31 mouse cellular contexts compared by ENCODE assay signal in the genomic region with DNA sequence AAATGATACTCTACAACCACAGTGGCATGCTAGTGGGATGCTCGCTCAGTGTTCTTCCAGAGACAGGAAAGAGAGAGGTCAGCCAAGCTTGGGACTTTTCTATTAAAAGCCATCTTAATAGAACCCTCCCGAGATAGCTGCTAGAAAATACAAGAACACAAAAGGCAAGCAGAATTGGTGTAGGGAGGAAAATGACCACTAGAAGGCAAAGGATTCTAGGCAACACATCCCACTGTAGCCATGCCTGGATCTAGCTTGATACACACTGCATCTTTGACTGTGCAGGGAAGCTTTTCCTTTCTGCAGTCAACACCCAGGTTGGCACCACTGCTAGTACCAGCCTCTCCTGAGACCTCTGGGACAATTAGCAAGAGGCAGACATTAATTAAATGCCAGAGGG.
DNase-seq lines count a peak whose midpoint lies in the region; ATAC-seq and TF ChIP-seq lines count a peak whose summit lies in the region.
"Had no signal": no experiment of that assay in that cellular context is flagged by ENCODE, and none has a peak within 500 bp of the region (broad histone marks: within the 10 kb centered on the region; RNA-seq: fewer than 3 reads in every experiment).

No protein-coding gene starts in this region.

- WGBS in forebrain, postnatal 0 days = 85% methylated on average over 2 of the region's 2 CpGs
- WGBS in forebrain, embryonic 12.5 days = 89% methylated on average over 2 of the region's 2 CpGs
- 71% methylated on average over 2 of the region's 2 CpGs for WGBS in heart, postnatal 0 days
- 73% methylated on average over 2 of the region's 2 CpGs for WGBS in heart, embryonic 11.5 days (ENCODE audit: insufficient replicate concordance)
- 83% methylated on average over 2 of the region's 2 CpGs for WGBS in kidney, postnatal 0 days
- WGBS in kidney, embryonic 14.5 days = 82% methylated on average over 2 of the region's 2 CpGs
- WGBS in midbrain, postnatal 0 days = 92% methylated on average over 2 of the region's 2 CpGs
- 86% methylated on average over 2 of the region's 2 CpGs for WGBS in midbrain, embryonic 10.5 days

- ATAC-seq in forebrain, postnatal 0 days = no peak
- ATAC-seq in forebrain, embryonic 12.5 days (ENCODE audit: low FRiP score) = no peak
- ATAC-seq in heart, postnatal 0 days (ENCODE audit: insufficient read depth, low read depth) = no peak
- ATAC-seq in heart, embryonic 11.5 days (replicated peaks; ENCODE audit: insufficient number of reproducible peaks, low FRiP score, low TSS enrichment) = no peak
- no peak for ATAC-seq in kidney, postnatal 0 days (replicated peaks; ENCODE audit: low FRiP score, low read depth)
- ATAC-seq in kidney, embryonic 14.5 days (ENCODE audit: low FRiP score, low TSS enrichment) = no peak
- ATAC-seq in midbrain, postnatal 0 days (ENCODE audit: low FRiP score) = no peak
- ATAC-seq: forebrain, embryonic 13.5 days; forebrain, embryonic 16.5 days; hindbrain, embryonic 16.5 days; inflammation-experienced regulatory T-cells, adult 6 months; Patski had no signal

- no peak overlapping the region for H3K9ac ChIP-seq in forebrain, postnatal 0 days
- no peak overlapping the region for H3K9ac ChIP-seq in forebrain, embryonic 12.5 days
- H3K9ac ChIP-seq in heart, postnatal 0 days (replicated peaks; ENCODE audit: low read depth, low read length) = no peak overlapping the region
- H3K9ac ChIP-seq in heart, embryonic 11.5 days (ENCODE audit: low read depth, low read length) = no peak overlapping the region
- no peak overlapping the region for H3K9ac ChIP-seq in kidney, postnatal 0 days (ENCODE audit: low read depth, low read length)
- H3K9ac ChIP-seq in kidney, embryonic 14.5 days (ENCODE audit: low read depth, low read length) = no peak overlapping the region
- H3K9ac ChIP-seq in midbrain, postnatal 0 days (replicated peaks; ENCODE audit: low read length, poor library complexity, severe bottlenecking) = no peak overlapping the region
- H3K9ac ChIP-seq: embryonic facial prominence, embryonic 13.5 days; forebrain, embryonic 13.5 days; heart, embryonic 12.5 days; heart, embryonic 15.5 days; hindbrain, embryonic 12.5 days had no signal

- H3K36me3 ChIP-seq in forebrain, postnatal 0 days (ENCODE audit: insufficient read depth) = 0 out of 2 replicates have a peak, but pooled peaks cover 6% of the 10 kb centered on the region
- 0 out of 2 replicates have a peak, but pooled peaks cover 2% of the 10 kb centered on the region for H3K36me3 ChIP-seq in forebrain, embryonic 12.5 days (replicated peaks)
- H3K36me3 ChIP-seq in heart, postnatal 0 days (replicated peaks; ENCODE audit: control insufficient read depth, insufficient read depth, low read length) = peaks cover 13% of the 10 kb centered on the region
- H3K36me3 ChIP-seq in heart, embryonic 11.5 days (ENCODE audit: control insufficient read depth, insufficient read depth, low read length) = peaks cover 9% of the 10 kb centered on the region
- 0 out of 2 replicates have a peak, but pooled peaks cover 4% of the 10 kb centered on the region for H3K36me3 ChIP-seq in kidney, postnatal 0 days (ENCODE audit: insufficient read depth, low read length)
- 0 out of 2 replicates have a peak, but pooled peaks cover 5% of the 10 kb centered on the region for H3K36me3 ChIP-seq in kidney, embryonic 14.5 days (ENCODE audit: control insufficient read depth, insufficient read depth, low read length)
- H3K36me3 ChIP-seq in midbrain, postnatal 0 days (ENCODE audit: insufficient read depth, low read length) = peaks cover 9% of the 10 kb centered on the region; the same call in 1 of the 2 replicates
- H3K36me3 ChIP-seq in midbrain, embryonic 10.5 days = peaks cover 14% of the 10 kb centered on the region; the same call in 1 of the 2 replicates
- H3K36me3 ChIP-seq: G1E had no signal

- no peaks in the 10 kb centered on the region for H3K9me3 ChIP-seq in forebrain, postnatal 0 days (ENCODE audit: low read length)
- no peaks in the 10 kb centered on the region for H3K9me3 ChIP-seq in forebrain, embryonic 12.5 days
- no peaks in the 10 kb centered on the region for H3K9me3 ChIP-seq in heart, postnatal 0 days (replicated peaks; ENCODE audit: control insufficient read depth, low read length)
- H3K9me3 ChIP-seq in heart, embryonic 11.5 days (replicated peaks; ENCODE audit: control insufficient read depth, low read length) = no peaks in the 10 kb centered on the region
- no peaks in the 10 kb centered on the region for H3K9me3 ChIP-seq in kidney, postnatal 0 days (replicated peaks; ENCODE audit: low read length)
- H3K9me3 ChIP-seq in kidney, embryonic 14.5 days (ENCODE audit: control insufficient read depth, low read length) = no peaks in the 10 kb centered on the region
- no peaks in the 10 kb centered on the region for H3K9me3 ChIP-seq in midbrain, postnatal 0 days (ENCODE audit: low read length)
- H3K9me3 ChIP-seq in midbrain, embryonic 10.5 days (replicated peaks) = no peaks in the 10 kb centered on the region
- H3K9me3 ChIP-seq: embryonic facial prominence, embryonic 10.5 days; embryonic facial prominence, embryonic 13.5 days; forebrain, embryonic 13.5 days; G1E; heart, embryonic 12.5 days; heart, embryonic 15.5 days; hindbrain, embryonic 12.5 days had no signal

- DNase-seq in forebrain, postnatal 0 days = no peak
- no peak for DNase-seq in heart, postnatal 0 days (ENCODE audit: low spot score)
- DNase-seq in kidney, postnatal 0 days (ENCODE audit: low spot score) = no peak
- DNase-seq in midbrain, postnatal 0 days (ENCODE audit: low spot score) = no peak
- DNase-seq in midbrain, embryonic 10.5 days (ENCODE audit: low spot score) = no peak
- DNase-seq: adrenal gland, postnatal 10 days; adrenal gland, postnatal 36 days; B cell, adult 2 months; cerebellum, adult 18-20 months; cerebellum, adult 9-10 months; cerebellum, postnatal 25 days; embryo, embryonic 11 days; gastrocnemius, adult 2 months; gastrocnemius, postnatal 14 days; kidney, adult 11 months had no signal

- H3K4me1 ChIP-seq in forebrain, postnatal 0 days (ENCODE audit: insufficient read depth) = no peaks in the 10 kb centered on the region
- H3K4me1 ChIP-seq in forebrain, embryonic 12.5 days = no peaks in the 10 kb centered on the region; the same call in 1 of the 2 replicates
- no peaks in the 10 kb centered on the region for H3K4me1 ChIP-seq in heart, postnatal 0 days (ENCODE audit: control insufficient read depth, insufficient read depth)
- 0 out of 2 replicates have a peak, but pooled peaks cover 3% of the 10 kb centered on the region for H3K4me1 ChIP-seq in heart, embryonic 11.5 days (ENCODE audit: control insufficient read depth, insufficient read depth, low read length)
- H3K4me1 ChIP-seq in kidney, postnatal 0 days (replicated peaks; ENCODE audit: insufficient read depth, low read length) = no peaks in the 10 kb centered on the region
- H3K4me1 ChIP-seq in kidney, embryonic 14.5 days (ENCODE audit: control insufficient read depth, insufficient read depth, low read length) = no peaks in the 10 kb centered on the region
- H3K4me1 ChIP-seq in midbrain, postnatal 0 days (ENCODE audit: insufficient read depth, low read length) = no peaks in the 10 kb centered on the region
- H3K4me1 ChIP-seq in midbrain, embryonic 10.5 days = peaks cover 10% of the 10 kb centered on the region
- H3K4me1 ChIP-seq: embryonic facial prominence, embryonic 13.5 days; forebrain, embryonic 13.5 days; heart, embryonic 12.5 days; heart, embryonic 15.5 days; hindbrain, embryonic 12.5 days had no signal

- H3K27ac ChIP-seq in forebrain, postnatal 0 days (ENCODE audit: low read depth, low read length) = no peak overlapping the region
- no peak overlapping the region for H3K27ac ChIP-seq in forebrain, embryonic 12.5 days
- no peak overlapping the region for H3K27ac ChIP-seq in heart, postnatal 0 days (ENCODE audit: low read depth)
- no peak overlapping the region for H3K27ac ChIP-seq in heart, embryonic 11.5 days (ENCODE audit: low read depth, low read length)
- no peak overlapping the region for H3K27ac ChIP-seq in kidney, postnatal 0 days
- H3K27ac ChIP-seq in kidney, embryonic 14.5 days (ENCODE audit: low read depth, low read length) = no peak overlapping the region
- H3K27ac ChIP-seq in midbrain, postnatal 0 days (ENCODE audit: low read depth, low read length) = no peak overlapping the region
- H3K27ac ChIP-seq in midbrain, embryonic 10.5 days (replicated peaks) = no peak overlapping the region
- H3K27ac ChIP-seq: embryonic facial prominence, embryonic 10.5 days; embryonic facial prominence, embryonic 13.5 days; forebrain, embryonic 13.5 days; gastrocnemius, adult 2 months; heart, embryonic 15.5 days; hindbrain, embryonic 12.5 days had no signal

- TF ChIP-seq CTCF in forebrain, postnatal 0 days (IDR thresholded peaks at IDR 0.05; ENCODE audit: low read depth) = peak; percentile 15; the same call in 1 of the 2 replicates
- peak; percentile 37 for TF ChIP-seq CTCF in heart, postnatal 0 days (IDR thresholded peaks at IDR 0.05; ENCODE audit: low read depth)
- TF ChIP-seq CTCF in kidney, postnatal 0 days (IDR thresholded peaks at IDR 0.05; ENCODE audit: low read depth) = peak; percentile 37; the same call in 1 of the 2 replicates
- TF ChIP-seq CTCF in midbrain, postnatal 0 days (IDR thresholded peaks at IDR 0.05) = peak; percentile 36

- no peaks in the 10 kb centered on the region for H3K27me3 ChIP-seq in forebrain, postnatal 0 days (ENCODE audit: insufficient read depth, low read length)
- no peaks in the 10 kb centered on the region for H3K27me3 ChIP-seq in forebrain, embryonic 12.5 days
- H3K27me3 ChIP-seq in heart, postnatal 0 days (ENCODE audit: control insufficient read depth, insufficient read depth, low read length) = no peaks in the 10 kb centered on the region
- no peaks in the 10 kb centered on the region for H3K27me3 ChIP-seq in heart, embryonic 11.5 days (ENCODE audit: control insufficient read depth, insufficient read depth, low read length)
- H3K27me3 ChIP-seq in kidney, postnatal 0 days (ENCODE audit: insufficient read depth, low read length) = no peaks in the 10 kb centered on the region
- no peaks in the 10 kb centered on the region for H3K27me3 ChIP-seq in kidney, embryonic 14.5 days (ENCODE audit: control insufficient read depth, insufficient read depth, low read length)
- no peaks in the 10 kb centered on the region for H3K27me3 ChIP-seq in midbrain, postnatal 0 days (ENCODE audit: insufficient read depth, low read length)
- no peaks in the 10 kb centered on the region for H3K27me3 ChIP-seq in midbrain, embryonic 10.5 days (ENCODE audit: low read depth, poor library complexity, severe bottlenecking)
- H3K27me3 ChIP-seq: CH12.LX; embryonic facial prominence, embryonic 13.5 days; forebrain, embryonic 13.5 days; heart, embryonic 12.5 days; heart, embryonic 15.5 days; hindbrain, embryonic 12.5 days; Patski had no signal

- no peak overlapping the region for H3K4me3 ChIP-seq in forebrain, postnatal 0 days (ENCODE audit: low read depth, low read length)
- H3K4me3 ChIP-seq in forebrain, embryonic 12.5 days (replicated peaks) = no peak overlapping the region
- no peak overlapping the region for H3K4me3 ChIP-seq in heart, postnatal 0 days (ENCODE audit: low read depth, low read length)
- no peak overlapping the region for H3K4me3 ChIP-seq in heart, embryonic 11.5 days (ENCODE audit: low read depth, low read length)
- no peak overlapping the region for H3K4me3 ChIP-seq in kidney, postnatal 0 days (replicated peaks; ENCODE audit: low read depth, low read length)
- H3K4me3 ChIP-seq in kidney, embryonic 14.5 days (ENCODE audit: low read length) = no peak overlapping the region
- H3K4me3 ChIP-seq in midbrain, postnatal 0 days (ENCODE audit: low read depth, low read length) = no peak overlapping the region
- no peak overlapping the region for H3K4me3 ChIP-seq in midbrain, embryonic 10.5 days
- H3K4me3 ChIP-seq: embryonic facial prominence, embryonic 10.5 days; embryonic facial prominence, embryonic 13.5 days; erythroblast, embryonic 14.5 days; forebrain, embryonic 13.5 days; gastrocnemius, adult 2 months; heart, embryonic 12.5 days; heart, embryonic 15.5 days; hindbrain, embryonic 12.5 days had no signal

- TF ChIP-seq EP300 in heart, postnatal 0 days (IDR thresholded peaks at IDR 0.05; ENCODE audit: low read depth) = no peak

- no peak overlapping the region for H3K4me2 ChIP-seq in forebrain, postnatal 0 days (ENCODE audit: low read depth)
- H3K4me2 ChIP-seq in forebrain, embryonic 12.5 days = no peak overlapping the region
- no peak overlapping the region for H3K4me2 ChIP-seq in heart, postnatal 0 days (ENCODE audit: low read depth, low read length)
- no peak overlapping the region for H3K4me2 ChIP-seq in heart, embryonic 11.5 days
- H3K4me2 ChIP-seq in kidney, postnatal 0 days (ENCODE audit: low read length) = no peak overlapping the region
- no peak overlapping the region for H3K4me2 ChIP-seq in kidney, embryonic 14.5 days (replicated peaks; ENCODE audit: low read depth, low read length)
- no peak overlapping the region for H3K4me2 ChIP-seq in midbrain, postnatal 0 days (ENCODE audit: low read depth, low read length, poor library complexity, severe bottlenecking)
- H3K4me2 ChIP-seq: embryonic facial prominence, embryonic 13.5 days; forebrain, embryonic 13.5 days; heart, embryonic 12.5 days; heart, embryonic 15.5 days; hindbrain, embryonic 12.5 days had no signal
